Mouse (Mus musculus): Measurements from ENCODE around the gene Dedd2.

DNA sequence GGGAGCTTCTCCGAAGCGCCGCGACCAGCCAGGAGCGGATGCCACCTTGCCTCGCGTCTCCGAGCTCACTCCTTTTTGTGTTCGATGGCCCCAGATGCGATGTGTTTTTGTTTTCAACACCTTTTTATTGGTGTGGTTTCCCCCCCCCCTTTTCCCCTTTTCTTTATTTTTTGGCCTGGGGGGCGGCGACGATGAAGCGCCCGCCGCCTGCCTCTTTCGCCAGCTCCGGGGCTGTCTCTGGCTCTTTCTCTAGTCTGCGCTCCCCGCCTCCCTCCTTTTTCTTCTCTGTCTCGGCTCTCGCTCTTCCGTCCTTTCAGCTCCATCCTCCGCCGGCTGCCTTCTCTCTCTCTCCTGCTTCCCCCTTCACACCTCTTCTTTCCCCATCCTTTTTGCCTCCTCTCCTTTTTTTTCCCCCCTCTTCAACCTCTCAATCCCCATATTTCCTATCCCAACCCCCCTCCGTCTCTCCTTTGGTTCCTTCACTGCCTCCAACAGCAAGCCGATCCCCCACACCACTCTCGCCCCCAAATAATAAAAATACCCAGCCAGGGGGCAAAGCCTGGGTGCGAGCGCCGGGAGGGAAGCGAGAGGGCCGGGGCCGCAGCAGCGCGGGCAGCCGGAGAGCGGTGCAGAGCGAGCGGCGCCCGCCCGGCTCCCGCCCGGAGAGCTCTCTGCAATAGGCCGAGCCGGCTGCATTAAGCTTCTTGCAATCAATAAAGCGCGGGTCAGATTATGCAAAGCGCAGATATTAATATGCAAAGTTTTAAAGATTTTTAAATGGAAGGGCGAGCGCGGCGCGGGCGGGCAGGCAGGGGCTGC is 41.4 kb downstream of the Dedd2 start:
- no peak for TF ChIP-seq REST (IDR thresholded peaks at IDR 0.05; ENCODE audit: insufficient read depth, insufficient read length)
- no peak for TF ChIP-seq POLR2A (IDR thresholded peaks at IDR 0.05; ENCODE audit: insufficient read length, low read depth)
- TF ChIP-seq MYOG (IDR thresholded peaks at IDR 0.05; ENCODE audit: control insufficient read depth in 1 of 3, insufficient read depth in 1 of 3, insufficient read length in 2 of 3, low read depth in 2 of 3): no peak

All from myocyte (in vitro differentiated cells).